In genomic region chr11:117337749-117338148, GRCm38 (mm10) we compare ENCODE assay signal across 18 mouse cellular contexts.
DNase-seq lines count a peak whose midpoint lies in the region; ATAC-seq and TF ChIP-seq lines count a peak whose summit lies in the region.
"Had no signal": no experiment of that assay in that cellular context is flagged by ENCODE, and none has a peak within 500 bp of the region (broad histone marks: within the 10 kb centered on the region; RNA-seq: fewer than 3 reads in every experiment).

No protein-coding gene starts in this region.

- no peak for TF ChIP-seq CTCF in stomach, postnatal 0 days (IDR thresholded peaks at IDR 0.05; ENCODE audit: low read depth)
- no peak for TF ChIP-seq CTCF in cerebellum, adult 2 months (IDR thresholded peaks at IDR 0.05; ENCODE audit: borderline replicate concordance, insufficient read depth, low read depth, low read length)

- no peak for TF ChIP-seq EP300 in stomach, postnatal 0 days (optimal IDR thresholded peaks at IDR 0.05)

- H3K4me2 ChIP-seq in embryonic facial prominence, embryonic 13.5 days: no peak overlapping the region
- H3K4me2 ChIP-seq in stomach, embryonic 15.5 days: no peak overlapping the region
- no peak overlapping the region for H3K4me2 ChIP-seq in stomach, postnatal 0 days (replicated peaks; ENCODE audit: low read depth)
- H3K4me2 ChIP-seq in liver, embryonic 11.5 days: peak overlapping the region; percentile 40; the same call in 1 of the 2 replicates
- H3K4me2 ChIP-seq in stomach, embryonic 16.5 days (ENCODE audit: low read depth, low read length): no peak overlapping the region
- H3K4me2 ChIP-seq: hindbrain, embryonic 15.5 days; neural tube, embryonic 12.5 days had no signal

- H3K36me3 ChIP-seq in embryonic facial prominence, embryonic 13.5 days: 0 out of 2 replicates have a peak, but pooled peaks cover 7% of the 10 kb centered on the region
- peaks cover 67% of the 10 kb centered on the region for H3K36me3 ChIP-seq in embryonic facial prominence, embryonic 10.5 days (replicated peaks)
- no peaks in the 10 kb centered on the region for H3K36me3 ChIP-seq in stomach, embryonic 15.5 days
- H3K36me3 ChIP-seq in stomach, postnatal 0 days (ENCODE audit: control insufficient read depth, insufficient read depth, low read length): no peaks in the 10 kb centered on the region
- peaks cover 4% of the 10 kb centered on the region; the same call in 1 of the 2 replicates for H3K36me3 ChIP-seq in liver, embryonic 11.5 days (ENCODE audit: control insufficient read depth, insufficient read depth, low read length)
- H3K36me3 ChIP-seq in stomach, embryonic 16.5 days (ENCODE audit: control insufficient read depth, insufficient read depth, low read length): no peaks in the 10 kb centered on the region
- H3K36me3 ChIP-seq: hindbrain, embryonic 15.5 days had no signal

- H3K4me1 ChIP-seq in embryonic facial prominence, embryonic 13.5 days: peaks cover 82% of the 10 kb centered on the region
- peaks cover 94% of the 10 kb centered on the region for H3K4me1 ChIP-seq in embryonic facial prominence, embryonic 10.5 days
- peaks cover 74% of the 10 kb centered on the region for H3K4me1 ChIP-seq in stomach, embryonic 15.5 days
- peaks cover 17% of the 10 kb centered on the region; the same call in 1 of the 2 replicates for H3K4me1 ChIP-seq in stomach, postnatal 0 days (replicated peaks; ENCODE audit: control insufficient read depth, insufficient read depth)
- H3K4me1 ChIP-seq in liver, embryonic 11.5 days (replicated peaks; ENCODE audit: control insufficient read depth, insufficient read depth, low read length): peaks cover 83% of the 10 kb centered on the region
- H3K4me1 ChIP-seq in stomach, embryonic 16.5 days (ENCODE audit: control insufficient read depth, insufficient read depth, low read length): peaks cover 73% of the 10 kb centered on the region
- no peaks in the 10 kb centered on the region for H3K4me1 ChIP-seq in cerebellum, adult 2 months (ENCODE audit: control insufficient read depth, insufficient read depth, low read length)

- ATAC-seq in embryonic facial prominence, embryonic 13.5 days (ENCODE audit: insufficient number of reproducible peaks, insufficient read depth, low FRiP score, low TSS enrichment, low read depth): no peak
- no peak for ATAC-seq in stomach, embryonic 15.5 days (ENCODE audit: insufficient read depth, low FRiP score, low read depth)
- ATAC-seq in stomach, postnatal 0 days (ENCODE audit: low FRiP score, low TSS enrichment): no peak
- no peak for ATAC-seq in liver, embryonic 11.5 days (replicated peaks; ENCODE audit: low FRiP score)
- no peak for ATAC-seq in stomach, embryonic 16.5 days (ENCODE audit: insufficient read depth, low FRiP score)
- ATAC-seq: forebrain, embryonic 16.5 days; midbrain, embryonic 16.5 days had no signal

- H3K27ac ChIP-seq in embryonic facial prominence, embryonic 13.5 days: 0 out of 2 replicates have a peak overlapping the region, but pooled peaks have one; percentile 51
- no peak overlapping the region for H3K27ac ChIP-seq in embryonic facial prominence, embryonic 10.5 days (replicated peaks)
- H3K27ac ChIP-seq in stomach, embryonic 15.5 days: 0 out of 2 replicates have a peak overlapping the region, but pooled peaks have one; percentile 46
- H3K27ac ChIP-seq in stomach, postnatal 0 days (replicated peaks): no peak overlapping the region
- H3K27ac ChIP-seq in liver, embryonic 11.5 days (ENCODE audit: low read depth, low read length): peak overlapping the region; percentile 1; the same call in 1 of the 2 replicates
- peak overlapping the region; percentile 31 for H3K27ac ChIP-seq in stomach, embryonic 16.5 days (ENCODE audit: low read length)
- H3K27ac ChIP-seq in cerebellum, adult 2 months (ENCODE audit: insufficient read depth, low read length): no peak overlapping the region
- H3K27ac ChIP-seq: heart, adult 2 months; neural tube, embryonic 12.5 days had no signal

- TF ChIP-seq POLR2A in cerebellum, adult 2 months (IDR thresholded peaks at IDR 0.05; ENCODE audit: borderline replicate concordance, insufficient read depth, low read length): no peak

- no peak overlapping the region for H3K4me3 ChIP-seq in embryonic facial prominence, embryonic 13.5 days
- no peak overlapping the region for H3K4me3 ChIP-seq in embryonic facial prominence, embryonic 10.5 days
- H3K4me3 ChIP-seq in stomach, embryonic 15.5 days (replicated peaks): no peak overlapping the region
- no peak overlapping the region for H3K4me3 ChIP-seq in stomach, postnatal 0 days (ENCODE audit: low read depth, low read length)
- H3K4me3 ChIP-seq in liver, embryonic 11.5 days (ENCODE audit: low read depth, low read length): no peak overlapping the region
- H3K4me3 ChIP-seq in stomach, embryonic 16.5 days (replicated peaks; ENCODE audit: low read length): no peak overlapping the region
- H3K4me3 ChIP-seq in cerebellum, adult 2 months (replicated peaks; ENCODE audit: insufficient read depth, low read depth, low read length): no peak overlapping the region
- H3K4me3 ChIP-seq: heart, adult 2 months; hindbrain, embryonic 15.5 days; neural tube, embryonic 12.5 days had no signal

- H3K9ac ChIP-seq in embryonic facial prominence, embryonic 13.5 days: no peak overlapping the region
- H3K9ac ChIP-seq in stomach, embryonic 15.5 days: no peak overlapping the region
- no peak overlapping the region for H3K9ac ChIP-seq in stomach, postnatal 0 days (ENCODE audit: low read length)
- no peak overlapping the region for H3K9ac ChIP-seq in liver, embryonic 11.5 days (ENCODE audit: low read depth, low read length)
- H3K9ac ChIP-seq in stomach, embryonic 16.5 days (ENCODE audit: low read length): no peak overlapping the region
- H3K9ac ChIP-seq: hindbrain, embryonic 15.5 days; neural tube, embryonic 12.5 days had no signal

- H3K9me3 ChIP-seq in embryonic facial prominence, embryonic 13.5 days: no peaks in the 10 kb centered on the region
- H3K9me3 ChIP-seq in embryonic facial prominence, embryonic 10.5 days: no peaks in the 10 kb centered on the region
- no peaks in the 10 kb centered on the region for H3K9me3 ChIP-seq in stomach, embryonic 15.5 days
- H3K9me3 ChIP-seq in stomach, postnatal 0 days (ENCODE audit: control insufficient read depth, low read length): no peaks in the 10 kb centered on the region
- H3K9me3 ChIP-seq in liver, embryonic 11.5 days (ENCODE audit: control insufficient read depth, low read length): no peaks in the 10 kb centered on the region
- H3K9me3 ChIP-seq in stomach, embryonic 16.5 days (replicated peaks; ENCODE audit: control insufficient read depth, low read length): no peaks in the 10 kb centered on the region
- H3K9me3 ChIP-seq: hindbrain, embryonic 15.5 days; neural tube, embryonic 12.5 days had no signal

- no peaks in the 10 kb centered on the region for H3K27me3 ChIP-seq in embryonic facial prominence, embryonic 13.5 days
- H3K27me3 ChIP-seq in embryonic facial prominence, embryonic 10.5 days (replicated peaks; ENCODE audit: low read depth, poor library complexity, severe bottlenecking): no peaks in the 10 kb centered on the region
- no peaks in the 10 kb centered on the region for H3K27me3 ChIP-seq in stomach, embryonic 15.5 days (replicated peaks)
- no peaks in the 10 kb centered on the region for H3K27me3 ChIP-seq in stomach, postnatal 0 days (ENCODE audit: control insufficient read depth, insufficient read depth, low read length)
- H3K27me3 ChIP-seq in liver, embryonic 11.5 days (replicated peaks; ENCODE audit: control insufficient read depth, insufficient read depth, low read length): no peaks in the 10 kb centered on the region
- H3K27me3 ChIP-seq in stomach, embryonic 16.5 days (ENCODE audit: control insufficient read depth, insufficient read depth, low read length): no peaks in the 10 kb centered on the region
- no peaks in the 10 kb centered on the region; the same call in 1 of the 2 replicates for H3K27me3 ChIP-seq in cerebellum, adult 2 months (ENCODE audit: control insufficient read depth, insufficient read depth, low read length)
- H3K27me3 ChIP-seq: hindbrain, embryonic 15.5 days; neural tube, embryonic 12.5 days had no signal

- no peak for DNase-seq in embryonic facial prominence, embryonic 10.5 days (ENCODE audit: low spot score)
- DNase-seq in stomach, postnatal 0 days (ENCODE audit: low spot score): no peak
- no peak for DNase-seq in liver, embryonic 11.5 days (ENCODE audit: low spot score)
- no peak for DNase-seq in right cerebral cortex, postnatal 25 days
- DNase-seq in cerebellum, adult 2 months: no peak
- DNase-seq: cerebellum, adult 9-11 months; gastrocnemius, postnatal 10 days; heart, postnatal 10 days; right cerebral cortex, postnatal 4 days; thymus, postnatal 36 days had no signal

- 81% methylated on average over 9 of the region's 9 CpGs for WGBS in embryonic facial prominence, embryonic 13.5 days
- 93% methylated on average over 9 of the region's 9 CpGs for WGBS in embryonic facial prominence, embryonic 10.5 days
- WGBS in stomach, embryonic 15.5 days: 85% methylated on average over 9 of the region's 9 CpGs
- 76% methylated on average over 9 of the region's 9 CpGs for WGBS in stomach, postnatal 0 days
- 79% methylated on average over 9 of the region's 9 CpGs for WGBS in liver, embryonic 11.5 days
- 88% methylated on average over 9 of the region's 9 CpGs for WGBS in stomach, embryonic 16.5 days
- WGBS in cerebellum, adult 2 months: 92% methylated on average over 9 of the region's 9 CpGs

Comparison
In these comparisons a context has a peak if more than half of its experiments do, and no peak if none do; other contexts are left out.
1. H3K27ac ChIP-seq: peak in embryonic facial prominence, embryonic 13.5 days (single experiment), stomach, embryonic 15.5 days (single experiment), liver, embryonic 11.5 days (single experiment) and stomach, embryonic 16.5 days (single experiment); none in embryonic facial prominence, embryonic 10.5 days (single experiment), stomach, postnatal 0 days (single experiment) and cerebellum, adult 2 months (single experiment).